Mouse (Mus musculus): ENCODE data around the gene 4930486L24Rik.
"Not testable (repeated sequence)": the region's sequence is repeated elsewhere in the genome, so short reads cannot be mapped to it uniquely, and the experiment has no call there.

4930486L24Rik gene

GRCm38 (mm10) chr13:60864281-60864680 lies at the start of gene 4930486L24Rik:
Gene 4930486L24Rik, minus strand, starts transcription at chr13:60864475.
- no peak for ATAC-seq (ENCODE audit: low TSS enrichment)

- ATAC-seq (ENCODE audit: low TSS enrichment), result not testable (repeated sequence)
Measured at GRCm38 (mm10) chr13:60904780-60905179, 40.5 kb upstream of the 4930486L24Rik start, which contains the start of gene Tpbpb. Gene Tpbpb, minus strand, starts transcription at chr13:60904880.

- ATAC-seq (ENCODE audit: low TSS enrichment), result 0 out of 2 replicates have a peak, but pooled peaks have one; percentile 27
Measured at GRCm38 (mm10) chr13:60897328-60897727, 33.1 kb upstream of the 4930486L24Rik start, which contains the start of gene Ctla2b. Gene Ctla2b, minus strand, starts transcription at chr13:60897447.

DNA sequence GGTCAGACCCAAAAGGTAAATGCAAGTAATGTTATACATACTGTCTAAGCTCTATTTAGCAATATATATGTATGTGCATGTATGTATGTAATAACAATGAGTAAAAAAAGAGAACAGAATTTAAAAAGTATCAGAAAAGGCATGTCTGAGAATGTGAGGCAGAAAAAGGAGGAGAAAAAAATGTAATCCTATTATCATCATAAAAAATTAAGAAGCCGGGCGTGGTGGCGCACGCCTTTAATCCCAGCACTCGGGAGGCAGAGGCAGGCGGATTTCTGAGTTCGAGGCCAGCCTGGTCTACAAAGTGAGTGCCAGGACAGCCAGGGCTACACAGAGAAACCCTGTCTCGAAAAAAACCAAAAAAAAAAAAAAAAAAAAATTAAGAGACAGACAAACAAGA lies 32.5 kb upstream of the 4930486L24Rik start, which contains the start of gene Gm49392:
TSS of gene Gm49392 (minus strand) at position 101 of the 400 bp plus-strand sequence.
- not testable (repeated sequence) for ATAC-seq (ENCODE audit: low TSS enrichment)

- no peak for ATAC-seq (ENCODE audit: low TSS enrichment)
Measured at GRCm38 (mm10) chr13:60895406-60896160, 31.3 kb upstream of the 4930486L24Rik start.

DNA sequence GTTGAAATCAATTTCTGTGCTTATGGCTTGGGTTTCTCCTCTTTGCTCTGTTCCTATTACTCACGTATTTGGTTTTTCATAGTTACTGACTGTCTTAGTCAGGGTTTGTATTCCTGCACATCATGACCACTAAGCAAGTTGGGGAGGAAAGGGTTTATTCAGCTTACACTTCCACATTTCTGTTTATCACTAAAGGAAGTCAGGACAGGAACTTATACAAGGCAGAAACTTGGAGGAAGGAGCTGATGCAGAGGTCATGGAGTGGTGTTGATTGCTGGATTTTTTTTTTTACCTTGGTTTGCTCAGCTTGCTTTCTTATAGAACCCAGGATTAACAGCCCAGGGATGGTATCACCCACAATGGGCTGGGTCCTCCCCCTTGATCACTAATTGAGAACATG lies 28.0 kb upstream of the 4930486L24Rik start:
- ATAC-seq (ENCODE audit: low TSS enrichment), result no peak

- ATAC-seq (ENCODE audit: low TSS enrichment), result no peak
Measured at GRCm38 (mm10) chr13:60848241-60849120, 15.8 kb downstream of the 4930486L24Rik start.

DNA sequence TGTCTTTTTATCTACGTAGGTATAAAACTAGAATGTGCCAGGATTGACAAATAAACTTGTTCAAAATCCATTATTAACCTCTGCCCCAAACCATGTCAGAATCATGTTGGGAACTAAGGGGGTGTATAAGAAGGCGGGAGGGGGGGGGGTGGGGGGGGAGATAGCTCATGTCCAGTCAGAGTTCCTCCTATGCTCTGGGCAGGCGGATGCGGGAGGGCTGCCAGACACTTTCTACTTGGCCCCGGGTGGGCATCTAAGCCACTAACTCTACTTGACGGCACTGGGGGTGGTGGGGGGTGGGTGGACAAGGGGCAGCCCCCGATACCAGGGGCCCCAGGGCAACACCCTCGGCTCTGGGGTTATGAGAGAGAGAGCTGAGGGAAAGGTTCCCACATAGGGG lies 21.1 kb downstream of the 4930486L24Rik start:
- no peak for ATAC-seq (ENCODE audit: low TSS enrichment)

- ATAC-seq (ENCODE audit: low TSS enrichment), result no peak
Measured at GRCm38 (mm10) chr13:60842703-60843102, 21.6 kb downstream of the 4930486L24Rik start.

DNA sequence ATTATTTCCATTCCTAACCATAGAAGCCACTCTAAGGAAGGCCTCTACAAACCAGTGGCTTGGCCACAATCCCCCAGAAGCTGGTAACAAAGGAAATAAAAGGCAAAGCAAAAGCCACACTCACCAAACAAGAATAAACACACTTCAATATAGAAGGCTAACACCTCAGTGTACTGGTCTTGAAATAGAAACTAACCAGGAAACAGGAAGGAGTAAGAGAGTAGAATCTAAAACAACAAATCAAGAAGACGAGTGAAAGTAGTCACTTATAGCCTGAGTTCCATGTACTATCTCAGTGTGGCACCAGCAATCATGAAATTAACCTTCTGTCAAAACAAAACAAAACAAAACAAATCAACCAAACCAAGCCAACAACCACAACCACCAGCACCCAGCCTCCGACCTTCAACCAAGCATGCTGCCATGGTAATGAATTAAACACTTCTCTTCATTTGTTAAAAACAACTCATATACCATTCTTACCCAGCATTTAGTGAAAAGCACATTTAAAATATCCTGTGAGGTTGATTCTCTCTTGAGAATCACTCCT lies 24.8 kb downstream of the 4930486L24Rik start:
- no peak for ATAC-seq (ENCODE audit: low TSS enrichment)

DNA sequence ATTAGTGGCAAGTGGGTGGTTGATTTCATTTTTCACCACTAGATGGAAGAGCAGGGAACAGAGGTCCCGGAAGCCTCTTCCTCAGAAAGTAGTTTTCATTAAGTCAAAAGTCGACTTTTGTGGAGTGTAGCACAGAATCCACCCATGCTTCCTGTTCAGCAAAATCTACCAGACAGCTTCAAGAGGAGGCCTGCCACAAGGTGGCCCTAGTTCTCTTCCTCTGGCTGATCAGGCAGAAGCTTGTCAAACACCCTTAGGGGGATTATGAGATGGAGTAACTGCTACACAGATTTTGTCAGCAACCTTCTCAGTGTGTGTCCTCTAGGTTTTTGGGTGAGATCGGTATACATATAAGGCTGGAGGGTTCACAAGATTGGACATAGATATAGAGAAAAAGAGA lies 38.2 kb downstream of the 4930486L24Rik start:
- no peak for ATAC-seq (ENCODE audit: low TSS enrichment)

DNA sequence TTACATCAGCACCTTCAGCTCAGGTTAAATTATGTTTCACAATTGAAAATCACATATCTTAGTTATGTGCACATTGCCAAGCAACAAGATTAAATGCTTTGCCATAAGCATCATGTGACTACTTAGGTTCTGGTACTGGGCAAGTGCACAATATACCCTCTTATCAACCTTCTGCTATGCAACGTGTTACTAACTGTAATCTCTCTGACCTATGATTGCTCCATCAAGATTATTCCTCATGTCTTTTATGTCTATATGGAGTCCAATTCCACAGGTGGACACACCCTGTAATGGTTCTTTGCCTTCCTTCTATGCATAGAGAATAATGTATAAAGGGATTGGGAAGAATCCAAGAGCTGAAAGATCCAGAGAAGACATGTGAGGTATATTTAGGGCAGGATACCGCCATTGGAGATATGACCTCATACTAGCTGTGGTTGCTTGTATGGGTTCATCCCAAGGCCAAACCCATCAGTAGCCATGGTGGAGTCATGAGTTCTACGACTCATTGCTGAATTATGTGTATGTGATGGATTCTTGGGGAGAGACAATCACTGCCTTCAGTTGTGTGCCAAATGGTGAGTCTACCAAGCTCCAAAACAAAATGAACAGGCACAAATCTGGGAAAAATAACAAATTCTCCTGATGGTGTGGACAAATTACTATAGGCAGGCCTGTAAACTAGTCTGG lies 43.6 kb downstream of the 4930486L24Rik start:
- ATAC-seq (ENCODE audit: low TSS enrichment), result no peak

- no peak for ATAC-seq (ENCODE audit: low TSS enrichment)
Measured at GRCm38 (mm10) chr13:60819469-60819868, 44.8 kb downstream of the 4930486L24Rik start.

- ATAC-seq (ENCODE audit: low TSS enrichment), result no peak
Measured at GRCm38 (mm10) chr13:60813722-60814121, 50.6 kb downstream of the 4930486L24Rik start.

GRCm38 (mm10) chr13:60812768-60813167 lies 51.5 kb downstream of the 4930486L24Rik start:
- no peak for ATAC-seq (ENCODE audit: low TSS enrichment)

DNA sequence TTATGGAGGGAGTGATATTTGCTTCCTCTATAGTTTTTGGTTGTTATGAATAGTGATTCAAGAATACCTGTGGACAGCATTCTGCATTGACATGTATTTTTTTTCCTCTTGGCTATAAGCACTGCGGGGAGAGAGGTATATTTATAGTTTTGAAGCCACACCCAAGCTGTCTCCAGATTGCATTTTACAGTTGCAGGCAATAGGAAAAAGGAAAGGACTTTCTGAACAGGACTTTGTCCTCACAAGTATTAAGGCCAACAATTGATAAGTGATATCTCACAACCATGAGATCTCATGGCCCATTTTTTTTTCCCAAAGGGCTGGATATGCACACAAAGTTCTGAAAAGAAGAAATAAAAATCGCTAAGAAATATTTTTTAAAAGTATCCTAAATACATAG lies 54.6 kb downstream of the 4930486L24Rik start:
- no peak for ATAC-seq (ENCODE audit: low TSS enrichment)

- ATAC-seq (ENCODE audit: low TSS enrichment), result no peak
Measured at GRCm38 (mm10) chr13:60802749-60803148, 61.5 kb downstream of the 4930486L24Rik start, which contains the start of gene Ctsll3. Gene Ctsll3, minus strand, starts transcription at chr13:60802849.
